Mouse (Mus musculus) kidney, embryonic 15.5 days (tissue): Measurements from ENCODE around the gene Fam110a. TPM values are rescaled to one million over a fixed set of nuclear protein-coding genes. Genes with fewer than 3 reads are reported as not detected.

ENCODE experiments used
- ATAC-seq: fragments of 200-750 bp; cut with Nextera tagmentation; replicated peaks from 2 replicates; pipeline ENCODE4 v1.8.0; 2017; ENCODE audit warnings: moderate TSS enrichment; ENCODE audit not compliant: low FRiP score
- H3K27ac ChIP-seq: fragments of 300-500 bp; sonication (generic); 2 replicates; pipeline ENCODE4 v1.5.1; 2015; ENCODE audit warnings: mild to moderate bottlenecking, inconsistent platforms
- H3K27me3 ChIP-seq: fragments of 300-500 bp; sonication (generic); 2 replicates; pipeline ENCODE4 v1.6.1; 2015; ENCODE audit warnings: inconsistent platforms
- H3K36me3 ChIP-seq: fragments of 300-500 bp; sonication (generic); 2 replicates; pipeline ENCODE4 v1.6.1; 2015; ENCODE audit warnings: inconsistent platforms
- H3K4me1 ChIP-seq: fragments of 300-500 bp; sonication (generic); 2 replicates; pipeline ENCODE4 v1.6.1; 2015; ENCODE audit warnings: inconsistent platforms
- H3K4me2 ChIP-seq: fragments of 300-500 bp; sonication (generic); 2 replicates; pipeline ENCODE4 v1.6.1; 2015; ENCODE audit warnings: moderate library complexity, mild to moderate bottlenecking, inconsistent platforms
- H3K4me3 ChIP-seq: fragments of 300-500 bp; sonication (generic); replicated peaks from 2 replicates; pipeline ENCODE4 v1.5.1; 2015; ENCODE audit warnings: mild to moderate bottlenecking, inconsistent platforms
- H3K9ac ChIP-seq: fragments of 300-500 bp; sonication (generic); 2 replicates; pipeline ENCODE4 v1.6.1; 2015; ENCODE audit warnings: mild to moderate bottlenecking, inconsistent platforms
- H3K9me3 ChIP-seq: fragments of 300-500 bp; sonication (generic); replicated peaks from 2 replicates; pipeline ENCODE4 v1.6.1; 2016; ENCODE audit warnings: inconsistent platforms
- WGBS: fragments of 180-500 bp; shearing (Covaris S2); methylation state at CpG from one replicate; pipeline ENCODE4 v1.1.7; 2015; ENCODE audit warnings: mixed read lengths; 5-methylcytosine and 5-hydroxymethylcytosine counted together
- polyA plus RNA-seq: library from polyadenylated mRNA; unstranded; fragments of >200 nt; fragmentation: Nextera tagmentation; extraction: Ambion mirVana; gene quantifications from 2 replicates; pipeline ENCODE4 v1.2.1, GENCODE M21; 2015

The Fam110a gene
- 29.1 and 29.2 TPM in 2 replicates for polyA plus RNA-seq

DNA sequence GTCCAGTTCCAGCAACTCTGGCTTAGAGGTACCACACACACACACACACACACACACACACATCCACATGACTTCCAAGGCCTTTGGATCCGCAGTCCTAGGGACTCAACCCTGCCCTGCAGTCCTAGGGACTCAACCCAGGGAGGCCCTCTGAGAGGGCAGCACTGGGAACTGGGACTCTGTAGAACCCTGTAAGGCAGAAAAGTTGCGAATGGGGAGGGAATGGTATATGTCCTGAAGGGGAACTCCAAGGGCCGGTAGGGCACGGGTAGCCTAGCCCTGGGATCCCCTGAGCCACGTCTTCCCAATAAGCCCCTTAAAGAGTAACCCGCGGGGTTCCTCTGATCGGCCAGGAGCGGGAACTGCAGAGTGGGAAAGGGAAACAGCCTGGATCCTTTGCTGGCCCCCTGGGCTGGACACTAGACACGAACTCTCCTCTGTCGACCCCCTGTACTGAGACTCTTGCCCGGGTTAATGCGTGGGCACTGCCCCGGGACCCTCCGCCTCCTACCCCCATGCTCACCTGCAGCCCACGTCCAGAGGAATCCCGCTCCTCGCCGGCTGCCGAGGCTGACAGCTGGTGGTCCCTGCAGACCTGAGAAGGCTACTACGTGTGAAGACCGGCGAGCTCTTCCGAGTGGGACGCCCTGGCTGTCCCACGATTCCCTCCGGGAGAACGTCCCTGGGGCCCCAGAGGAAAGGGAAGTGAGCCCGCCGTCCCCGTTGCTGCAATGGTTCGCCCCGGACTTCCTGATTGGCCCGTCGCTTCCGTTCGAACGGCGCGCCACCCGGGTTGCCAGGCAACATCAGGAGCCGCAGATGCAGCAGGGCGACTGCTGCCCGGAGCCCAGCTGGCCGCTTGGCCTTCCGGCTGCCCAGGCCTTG lies at the start of gene Fam110a:
TSS of gene Fam110a (minus strand) at position 750 of the 885 bp plus-strand sequence.
- no peaks in the 10 kb centered on the region for H3K36me3 ChIP-seq
- H3K4me3 ChIP-seq: peak within 1 kb of the TSS; percentile 81
- H3K27me3 ChIP-seq: peaks cover 2% of the 10 kb centered on the region; the same call in 1 of the 2 replicates
- peak within 1 kb of the TSS; percentile 87 for H3K9ac ChIP-seq
- H3K4me2 ChIP-seq: peak within 1 kb of the TSS; percentile 80
- peak within 1 kb of the TSS; percentile 82 for H3K27ac ChIP-seq
- peaks cover 55% of the 10 kb centered on the region for H3K4me1 ChIP-seq
- WGBS: under 1% methylated on average over 46 of the region's 46 CpGs
- H3K9me3 ChIP-seq: no peaks in the 10 kb centered on the region
- peak; percentile 84 for ATAC-seq

DNA sequence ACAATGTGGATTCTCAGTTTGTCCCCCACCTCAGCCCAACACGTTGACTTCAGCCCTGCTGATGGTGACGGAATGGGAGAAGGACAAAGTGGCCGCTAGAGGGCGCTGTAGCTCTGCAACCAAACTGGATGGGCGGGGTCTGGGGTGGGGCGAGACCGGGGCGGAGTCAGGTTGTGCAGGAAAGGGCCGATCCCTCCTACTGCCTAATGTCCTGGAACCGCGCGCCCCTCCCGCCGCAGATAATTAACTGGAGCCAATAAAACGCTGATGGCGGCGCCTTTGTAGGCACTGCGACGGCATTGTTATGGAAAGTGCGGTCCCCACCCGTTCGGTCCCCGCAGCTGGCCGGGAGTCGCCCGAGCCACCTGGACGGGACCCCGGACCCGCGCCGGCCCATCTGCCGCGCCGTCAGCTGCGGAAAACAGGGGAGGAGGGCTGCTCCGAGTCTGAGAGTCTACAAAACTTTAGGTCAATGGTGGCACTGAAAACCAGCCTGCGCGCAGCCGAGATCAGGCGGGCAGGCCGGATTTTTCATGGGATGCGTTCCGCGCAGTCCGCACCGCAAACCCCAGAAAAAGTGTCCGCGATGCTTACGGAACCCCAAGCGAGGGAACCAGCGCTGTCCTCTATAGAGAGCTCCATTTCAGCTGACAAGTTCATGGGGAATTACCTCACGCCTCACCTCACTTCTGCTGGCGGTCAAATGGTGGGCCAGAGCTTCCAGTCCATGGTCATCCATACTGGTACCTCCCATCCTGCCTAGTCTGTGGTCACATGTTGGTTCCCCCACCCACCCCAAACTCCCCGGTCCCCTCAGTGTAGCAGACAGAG lies 49.4 kb upstream of the Fam110a start:
- H3K4me1 ChIP-seq: peaks cover 6% of the 10 kb centered on the region
- H3K36me3 ChIP-seq: no peaks in the 10 kb centered on the region
- H3K4me2 ChIP-seq: peak overlapping the region; percentile 96
- H3K27ac ChIP-seq: no peak overlapping the region
- H3K27me3 ChIP-seq: peaks cover 76% of the 10 kb centered on the region
- H3K9me3 ChIP-seq: no peaks in the 10 kb centered on the region
- ATAC-seq: peak; percentile 94
- peak overlapping the region; percentile 60 for H3K9ac ChIP-seq
- peak overlapping the region; percentile 65 for H3K4me3 ChIP-seq
- WGBS: under 1% methylated on average over 54 of the region's 54 CpGs

DNA sequence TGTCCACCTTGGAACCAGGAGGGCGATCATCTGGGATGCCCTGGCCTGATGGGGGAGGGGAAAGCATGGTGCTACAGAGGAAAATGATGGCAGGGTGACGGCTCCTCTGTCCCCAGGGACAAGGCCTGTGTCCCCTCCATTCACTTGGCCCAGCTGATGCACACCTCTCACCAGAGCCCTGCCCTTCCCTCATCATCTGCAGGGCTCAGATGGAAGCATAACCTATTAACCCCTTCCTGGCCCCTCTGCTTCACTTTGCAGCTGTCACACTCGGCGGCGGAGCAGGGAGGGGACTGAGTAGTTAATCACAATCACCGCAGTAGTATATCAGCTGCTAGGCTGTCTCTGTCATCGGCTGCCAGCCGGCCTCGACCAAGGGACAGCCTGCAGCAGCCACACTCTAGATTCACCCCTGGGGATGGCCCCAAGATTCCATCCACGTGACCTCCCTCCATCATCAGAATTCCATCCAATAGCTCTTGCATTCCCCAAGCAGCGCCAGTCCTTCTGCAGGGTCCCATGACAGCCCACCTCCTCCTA lies 44.9 kb upstream of the Fam110a start:
- Histone ChIP-seq H3K27ac (no peak overlapping the region), H3K9me3 (no peaks in the 10 kb centered on the region), H3K27me3 (peaks cover 46% of the 10 kb centered on the region), H3K4me2 (no peak overlapping the region), H3K4me3 (no peak overlapping the region), H3K9ac (no peak overlapping the region), H3K4me1 (peaks cover 5% of the 10 kb centered on the region), H3K36me3 (no peaks in the 10 kb centered on the region)
- no peak for ATAC-seq
- 31% methylated on average over 11 of the region's 11 CpGs for WGBS

DNA sequence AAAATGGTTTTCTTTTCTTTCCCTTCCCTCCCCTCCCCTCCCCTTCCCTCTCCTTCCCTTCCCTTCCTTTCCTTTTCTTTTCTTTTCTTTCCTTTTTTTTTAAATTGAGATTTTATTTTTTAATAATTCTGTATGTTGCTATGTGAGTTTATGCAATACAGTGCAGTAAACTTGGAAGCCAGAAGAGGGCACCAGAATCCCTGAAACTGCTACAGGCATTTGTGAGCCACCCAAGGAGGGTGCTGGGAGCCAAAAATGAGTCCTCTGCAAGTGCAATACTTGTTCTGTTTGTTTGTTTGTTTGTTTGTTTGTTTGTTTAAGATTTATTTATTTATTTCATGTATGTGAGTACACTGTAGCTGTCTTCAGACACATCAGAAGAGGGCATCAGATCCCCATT lies 42.0 kb upstream of the Fam110a start:
- no peak for ATAC-seq
- Histone ChIP-seq H3K4me1 (no peaks in the 10 kb centered on the region), H3K4me3 (no peak overlapping the region)

DNA sequence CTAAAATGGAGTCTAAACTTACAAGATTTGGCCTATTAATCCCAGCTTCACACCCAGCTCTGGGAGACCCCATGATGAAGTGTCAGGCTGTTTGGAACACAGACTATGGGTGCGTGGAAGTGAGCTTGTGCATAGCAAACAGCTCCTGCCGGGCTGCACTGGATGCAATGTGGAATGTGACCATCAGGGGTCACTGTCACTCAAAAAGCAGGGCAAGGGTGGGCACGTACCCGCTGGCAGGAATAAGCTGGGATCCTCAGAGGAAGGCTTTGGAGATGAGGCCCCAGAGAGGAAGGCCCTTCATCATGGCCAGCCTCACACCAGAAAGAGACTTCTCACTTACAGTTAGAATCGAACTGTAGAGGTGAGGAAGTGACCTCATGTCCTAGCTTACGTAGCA lies 40.2 kb upstream of the Fam110a start:
- Histone ChIP-seq H3K9ac (no peak overlapping the region), H3K36me3 (no peaks in the 10 kb centered on the region), H3K4me2 (no peak overlapping the region), H3K4me1 (peaks cover 12% of the 10 kb centered on the region), H3K27me3 (peaks cover 9% of the 10 kb centered on the region; the same call in 1 of the 2 replicates), H3K27ac (no peak overlapping the region), H3K9me3 (no peaks in the 10 kb centered on the region), H3K4me3 (no peak overlapping the region)
- ATAC-seq: no peak
- 20% methylated on average over 6 of the region's 6 CpGs for WGBS

More for the DNA sequence above, 42.0 kb upstream of the Fam110a start:
- Histone ChIP-seq H3K4me2 (no peak overlapping the region), H3K27me3 (peaks cover 22% of the 10 kb centered on the region), H3K9me3 (no peaks in the 10 kb centered on the region), H3K9ac (no peak overlapping the region), H3K36me3 (no peaks in the 10 kb centered on the region), H3K27ac (no peak overlapping the region)

DNA sequence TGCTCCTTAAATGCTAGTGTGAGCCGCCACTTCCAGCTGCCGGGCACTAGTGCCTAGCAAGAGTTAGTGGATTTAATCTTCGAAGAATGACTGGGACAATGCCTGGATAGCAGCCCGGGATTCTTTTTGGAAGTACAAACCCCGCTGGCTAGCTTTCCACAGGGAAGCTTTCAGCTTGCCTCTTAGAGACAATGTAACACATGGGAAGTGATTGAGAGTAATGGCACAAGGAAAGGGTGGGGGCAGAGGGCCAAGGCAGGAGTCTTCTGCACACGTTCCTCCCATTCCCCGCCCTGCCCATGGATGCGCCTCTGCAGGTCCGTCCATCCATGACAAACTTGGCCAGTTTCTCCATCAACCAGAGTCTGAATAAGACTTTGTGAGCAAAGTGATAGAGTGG lies 36.6 kb upstream of the Fam110a start:
- Histone ChIP-seq H3K27ac (0 out of 2 replicates have a peak overlapping the region, but pooled peaks have one; percentile 51), H3K9ac (no peak overlapping the region), H3K27me3 (no peaks in the 10 kb centered on the region), H3K9me3 (no peaks in the 10 kb centered on the region), H3K4me1 (peaks cover 26% of the 10 kb centered on the region), H3K36me3 (no peaks in the 10 kb centered on the region), H3K4me2 (no peak overlapping the region), H3K4me3 (no peak overlapping the region)
- ATAC-seq: no peak
- 68% methylated on average over 9 of the region's 9 CpGs for WGBS

DNA sequence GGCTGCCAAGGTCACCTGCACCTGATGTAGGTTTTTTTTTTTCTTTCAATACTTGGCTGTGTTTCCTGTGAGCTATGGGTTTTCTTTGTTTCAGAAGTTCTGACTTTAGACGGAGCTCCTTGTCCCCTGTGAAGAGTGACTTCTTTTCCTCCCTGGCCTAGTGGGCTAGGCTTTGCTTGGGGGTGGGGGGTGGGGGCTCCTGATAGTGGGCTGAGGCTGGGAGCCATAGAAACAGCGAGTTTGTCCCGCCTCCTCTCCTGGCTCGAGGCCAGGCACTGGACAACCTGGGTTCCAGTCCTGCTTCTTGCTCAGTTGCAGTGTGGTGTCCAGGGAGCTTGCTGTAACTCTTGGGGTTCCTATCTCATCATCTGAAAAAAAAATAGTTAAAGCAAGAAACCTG lies 36.0 kb upstream of the Fam110a start:
- Histone ChIP-seq H3K27ac (peak overlapping the region; percentile 51; the same call in 1 of the 2 replicates), H3K9ac (no peak overlapping the region), H3K27me3 (no peaks in the 10 kb centered on the region), H3K9me3 (no peaks in the 10 kb centered on the region), H3K4me1 (peaks cover 30% of the 10 kb centered on the region), H3K36me3 (no peaks in the 10 kb centered on the region), H3K4me3 (no peak overlapping the region), H3K4me2 (no peak overlapping the region)
- no peak for ATAC-seq
- WGBS: 41% methylated on average over 4 of the region's 4 CpGs

DNA sequence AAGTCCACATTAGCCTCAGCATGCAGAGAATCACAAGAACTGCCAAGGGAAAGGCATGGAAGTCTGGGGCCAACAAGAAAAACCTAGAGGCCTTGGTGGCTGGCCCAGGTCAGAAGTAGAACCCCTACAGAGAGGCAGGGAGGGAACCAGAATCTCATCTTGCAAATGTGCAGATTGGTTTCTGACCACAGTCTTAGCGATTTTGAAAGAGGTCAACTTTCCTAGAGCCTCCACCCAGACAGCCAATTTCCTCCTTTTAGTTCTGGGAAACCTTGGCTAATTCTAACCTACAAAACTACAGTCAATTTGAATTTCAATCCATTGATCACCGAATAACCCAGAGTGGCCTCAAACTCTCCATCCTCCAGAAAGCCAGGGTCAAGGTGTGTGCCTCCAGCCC lies 32.7 kb upstream of the Fam110a start:
- Histone ChIP-seq H3K9ac (no peak overlapping the region), H3K9me3 (no peaks in the 10 kb centered on the region), H3K27me3 (no peaks in the 10 kb centered on the region), H3K4me1 (peaks cover 30% of the 10 kb centered on the region), H3K4me3 (no peak overlapping the region), H3K36me3 (no peaks in the 10 kb centered on the region), H3K27ac (peak overlapping the region; percentile 76; the same call in 1 of the 2 replicates), H3K4me2 (no peak overlapping the region)
- ATAC-seq: no peak
- WGBS: 80% methylated on average over 2 of the region's 2 CpGs

DNA sequence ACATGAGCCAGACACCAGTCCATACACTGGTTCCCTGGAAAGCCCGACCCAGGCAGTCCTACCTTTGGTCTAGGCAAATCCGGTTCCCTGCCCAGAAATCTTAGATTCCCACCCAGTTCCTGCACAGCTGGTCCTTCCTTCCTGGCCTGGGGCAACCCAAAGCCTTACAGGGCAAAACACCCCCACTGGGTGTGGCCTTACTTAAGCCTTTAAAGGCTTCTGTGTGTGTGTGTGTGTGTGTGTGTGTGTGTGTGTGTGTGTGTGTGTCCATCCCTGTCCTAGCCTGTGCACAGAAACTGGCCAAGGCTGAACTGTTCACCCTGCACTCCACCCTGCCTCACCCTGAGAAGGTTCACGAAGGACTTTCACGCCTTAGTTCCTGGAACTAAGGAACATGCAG lies 32.2 kb upstream of the Fam110a start:
- no peaks in the 10 kb centered on the region for H3K36me3 ChIP-seq
- 64% methylated on average over 4 of the region's 4 CpGs for WGBS
- no peak overlapping the region for H3K4me2 ChIP-seq
- H3K27me3 ChIP-seq: no peaks in the 10 kb centered on the region
- H3K9me3 ChIP-seq: no peaks in the 10 kb centered on the region
- H3K9ac ChIP-seq: no peak overlapping the region
- H3K4me1 ChIP-seq: peaks cover 30% of the 10 kb centered on the region
- 0 out of 2 replicates have a peak, but pooled peaks have one; percentile 23 for ATAC-seq
- no peak overlapping the region for H3K4me3 ChIP-seq
- H3K27ac ChIP-seq: peak overlapping the region; percentile 76

DNA sequence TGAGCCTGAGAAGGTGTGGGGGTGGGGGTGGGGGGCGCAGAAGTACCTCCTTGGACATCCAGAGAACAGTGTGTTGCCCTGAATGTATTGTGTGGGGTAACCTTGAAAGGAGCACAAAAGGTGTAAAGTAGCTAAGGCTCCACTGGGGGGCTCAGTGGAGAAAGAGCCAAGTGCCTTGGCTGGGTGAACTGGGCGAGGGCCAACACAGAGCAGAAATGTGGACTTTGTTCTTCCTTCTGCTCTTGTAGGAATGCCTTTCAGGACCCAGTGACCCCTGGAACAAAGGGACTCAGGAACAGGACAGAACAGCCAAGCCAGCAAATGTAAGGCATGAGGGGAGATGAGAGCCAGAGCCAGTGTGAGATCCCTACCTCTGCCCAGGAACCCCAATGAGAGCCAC lies 31.7 kb upstream of the Fam110a start:
- ATAC-seq: peak; percentile 67
- Histone ChIP-seq H3K27me3 (no peaks in the 10 kb centered on the region), H3K9me3 (no peaks in the 10 kb centered on the region), H3K4me1 (peaks cover 30% of the 10 kb centered on the region), H3K27ac (peak overlapping the region; percentile 76), H3K4me3 (no peak overlapping the region), H3K36me3 (no peaks in the 10 kb centered on the region), H3K4me2 (no peak overlapping the region), H3K9ac (no peak overlapping the region)
- 53% methylated on average over 2 of the region's 2 CpGs for WGBS

DNA sequence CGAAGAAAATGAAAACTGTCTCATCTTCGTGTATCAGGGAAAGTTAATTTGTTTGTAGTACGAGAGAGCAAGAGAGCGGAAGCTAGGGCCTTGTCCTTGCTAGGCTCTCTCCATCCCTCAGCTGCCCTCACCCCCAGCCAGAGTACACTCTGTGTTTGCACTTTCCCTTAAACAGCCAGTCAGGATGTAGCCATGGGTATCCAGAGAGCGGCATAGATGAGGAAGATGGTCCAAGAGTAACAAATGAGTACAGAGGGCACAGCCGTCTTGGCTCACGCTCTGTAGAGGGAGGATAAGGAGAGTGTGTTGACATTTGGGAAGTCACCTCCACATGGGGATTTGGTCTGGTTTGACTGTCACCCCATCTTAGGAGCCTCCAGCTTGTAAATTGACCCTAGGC lies 30.6 kb upstream of the Fam110a start:
- no peak overlapping the region for H3K4me2 ChIP-seq
- H3K9ac ChIP-seq: no peak overlapping the region
- H3K27ac ChIP-seq: no peak overlapping the region

DNA sequence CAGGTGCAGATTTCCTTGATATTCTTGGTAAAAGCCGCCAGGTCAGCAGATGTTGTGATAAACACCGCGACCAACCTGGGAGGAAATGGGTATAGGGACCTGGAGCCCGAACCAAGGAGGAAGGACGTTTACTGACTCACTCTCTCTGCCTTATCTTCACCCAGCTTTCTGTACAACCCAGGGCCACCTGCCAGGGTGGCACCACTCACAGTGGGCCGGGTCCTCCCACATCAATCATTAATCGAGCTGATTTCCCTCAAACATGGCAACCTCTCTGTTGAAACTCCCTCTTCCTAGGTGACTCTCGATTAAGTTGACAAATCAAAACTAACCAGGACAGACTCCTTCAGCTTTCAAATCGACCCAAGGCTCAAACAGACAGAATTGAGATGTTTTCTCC lies 30.2 kb upstream of the Fam110a start:
- Histone ChIP-seq H3K4me2 (no peak overlapping the region), H3K4me1 (peaks cover 18% of the 10 kb centered on the region), H3K9ac (no peak overlapping the region), H3K27me3 (no peaks in the 10 kb centered on the region), H3K4me3 (no peak overlapping the region), H3K9me3 (no peaks in the 10 kb centered on the region), H3K27ac (no peak overlapping the region), H3K36me3 (no peaks in the 10 kb centered on the region)
- ATAC-seq: no peak
- WGBS: 74% methylated on average over 9 of the region's 9 CpGs

More for the DNA sequence above, 30.6 kb upstream of the Fam110a start:
- no peaks in the 10 kb centered on the region for H3K36me3 ChIP-seq
- no peaks in the 10 kb centered on the region for H3K27me3 ChIP-seq
- H3K9me3 ChIP-seq: no peaks in the 10 kb centered on the region
- no peak for ATAC-seq
- WGBS: 80% methylated on average over 7 of the region's 7 CpGs
- H3K4me1 ChIP-seq: peaks cover 22% of the 10 kb centered on the region
- no peak overlapping the region for H3K4me3 ChIP-seq
